Mouse (Mus musculus): ENCODE measurements at regions not wholly inside any gene's neighbourhood (a gene's known extent, or its start where the extent isn't known, plus 50 kb on each side); places are given as distances from the start of the nearest gene placed in this dataset.

DNA sequence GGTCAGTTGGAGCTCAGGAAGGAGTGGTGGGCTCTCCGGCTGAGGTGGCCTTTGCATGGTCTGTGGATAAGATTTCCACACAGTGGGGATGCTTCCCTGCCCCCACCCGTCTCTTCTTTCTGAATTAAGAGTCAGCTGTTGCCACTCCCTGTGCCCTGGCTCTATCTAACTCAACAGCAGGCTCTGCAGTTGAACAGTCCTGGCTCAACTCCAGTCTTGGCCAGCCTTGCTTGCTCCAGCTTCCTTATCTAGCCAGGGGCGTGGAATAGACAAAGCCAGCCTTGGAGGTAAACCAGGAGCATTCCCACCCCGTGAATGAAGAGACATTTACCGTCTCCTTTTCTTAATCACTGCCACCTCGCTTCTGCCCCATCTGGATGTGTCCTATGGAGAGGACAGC, 89.7 kb downstream of the Mn1 start:
- peak; percentile 63 for DNase-seq

DNA sequence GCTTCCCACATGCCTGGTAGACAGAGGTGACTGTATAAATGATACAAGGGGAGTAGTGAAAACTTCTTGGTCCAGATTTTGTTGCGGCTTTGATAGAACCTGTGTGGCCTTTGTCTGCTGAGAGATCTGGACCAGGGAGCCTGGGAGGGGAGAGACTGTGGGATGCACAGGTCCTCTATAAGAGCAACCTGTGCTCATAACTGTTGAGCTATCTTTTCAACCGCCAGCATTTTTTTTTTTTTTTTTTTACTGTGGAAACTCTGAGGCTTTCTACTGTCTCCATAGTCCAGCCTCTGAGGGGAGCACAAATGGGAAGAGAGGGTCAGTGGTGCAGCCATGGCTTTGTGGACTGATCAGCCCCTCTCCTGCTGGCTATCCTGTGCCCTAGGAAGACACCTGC, 90.2 kb downstream of the Mn1 start:
- no peak for DNase-seq

DNA sequence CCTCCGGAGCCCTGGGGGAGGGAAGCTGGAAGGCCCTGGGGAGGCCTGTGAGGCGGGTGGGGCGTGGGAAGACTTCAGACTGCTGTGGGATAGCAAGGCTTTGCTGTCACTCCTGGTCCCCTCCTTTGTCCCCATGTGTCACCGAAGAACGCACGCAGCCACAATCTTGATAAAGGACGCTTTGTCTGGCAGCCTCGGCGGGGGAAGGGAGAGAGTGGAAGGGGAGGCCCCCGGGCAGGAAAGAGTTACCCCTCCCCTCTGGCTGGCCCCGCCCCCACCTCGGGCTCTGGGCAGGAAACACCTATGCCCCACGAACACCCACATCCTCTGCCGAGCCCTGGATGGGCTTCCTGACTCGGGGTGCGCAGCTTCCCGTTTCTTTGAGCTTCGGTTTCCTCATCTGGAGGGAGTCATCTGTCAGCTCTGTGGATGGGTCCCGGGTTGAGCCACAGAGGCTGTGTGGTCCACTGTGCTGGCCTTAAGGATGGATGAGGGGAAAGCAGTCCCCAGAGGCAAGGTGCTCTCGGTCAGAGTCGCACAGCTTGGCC, 91.9 kb downstream of the Mn1 start:
- DNase-seq: peak; percentile 84

DNA sequence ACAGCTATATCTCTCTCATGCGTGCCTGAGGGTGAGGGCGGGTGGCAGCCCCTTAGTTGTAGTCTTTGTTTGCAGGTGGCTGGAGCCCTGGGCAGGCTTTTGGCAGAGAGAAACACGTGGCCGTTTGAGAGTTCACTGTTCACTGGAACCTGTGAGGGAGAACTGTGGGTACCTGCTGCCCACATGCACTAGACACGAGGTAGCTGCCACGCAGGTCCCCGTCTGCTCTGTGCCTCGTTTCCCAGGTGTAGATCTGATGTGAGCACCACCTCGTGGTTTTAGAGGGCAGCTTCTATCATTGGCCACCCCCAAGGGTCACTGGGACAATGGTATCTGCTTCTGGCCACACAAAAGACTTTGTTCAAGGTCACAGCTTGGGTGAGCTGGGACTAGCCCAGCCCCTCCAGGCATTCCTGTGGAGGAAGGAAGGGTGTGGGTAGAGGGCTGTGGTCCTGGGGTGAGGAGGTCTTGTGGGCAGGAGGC, 92.5 kb downstream of the Mn1 start:
- DNase-seq: peak; percentile 14

DNA sequence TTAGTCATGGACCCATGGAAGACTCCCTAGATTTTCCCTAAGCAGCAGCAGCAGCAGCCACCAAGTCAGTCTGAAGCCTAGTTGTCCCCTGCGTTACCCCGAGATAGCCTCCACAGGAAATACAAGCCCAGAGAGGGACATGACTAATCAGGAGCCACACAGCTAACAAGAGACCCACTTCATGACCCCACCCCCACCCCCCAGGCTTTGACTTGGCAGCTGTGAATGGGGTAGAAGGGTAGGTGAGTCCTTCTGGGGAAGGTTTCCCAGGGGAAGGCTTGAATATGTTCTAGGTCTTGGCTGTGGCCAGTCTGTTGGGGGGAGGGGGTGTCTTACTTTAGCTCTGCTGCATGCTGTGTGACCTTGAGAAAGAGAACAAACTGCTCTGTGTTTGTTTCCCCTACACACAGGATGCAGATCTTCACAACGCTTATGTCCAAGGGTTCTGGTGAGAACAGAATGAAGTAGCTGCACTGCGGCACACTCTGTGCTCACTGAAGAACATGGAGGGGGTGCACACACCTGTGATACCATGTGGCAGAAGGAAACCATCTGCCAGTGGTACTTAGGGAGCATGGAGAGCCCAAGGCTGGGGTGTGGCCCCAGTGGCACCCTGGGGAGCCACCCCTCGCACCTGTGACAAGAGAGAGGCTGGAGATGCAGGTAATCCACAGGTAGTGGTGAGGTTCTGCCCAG, 93.2 kb downstream of the Mn1 start:
- DNase-seq: no peak

DNA sequence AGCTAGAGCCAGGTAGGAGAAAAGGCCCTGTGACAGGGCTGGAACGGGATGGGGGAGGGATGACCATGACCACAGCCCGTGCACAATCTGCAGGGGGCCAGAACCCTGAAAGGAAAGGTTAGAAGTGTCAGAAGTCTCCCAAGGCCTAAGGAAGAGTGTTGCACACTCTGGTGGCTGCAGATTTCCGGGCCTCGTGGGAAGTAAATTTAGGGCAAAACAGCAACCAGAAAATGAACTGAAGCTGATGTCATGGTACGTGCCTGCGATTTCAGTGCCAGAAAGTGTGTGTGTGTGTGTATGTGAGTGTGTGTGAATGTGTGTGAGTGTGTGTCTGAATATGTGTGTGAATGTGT, 93.7 kb downstream of the Mn1 start:
- DNase-seq: no peak

DNA sequence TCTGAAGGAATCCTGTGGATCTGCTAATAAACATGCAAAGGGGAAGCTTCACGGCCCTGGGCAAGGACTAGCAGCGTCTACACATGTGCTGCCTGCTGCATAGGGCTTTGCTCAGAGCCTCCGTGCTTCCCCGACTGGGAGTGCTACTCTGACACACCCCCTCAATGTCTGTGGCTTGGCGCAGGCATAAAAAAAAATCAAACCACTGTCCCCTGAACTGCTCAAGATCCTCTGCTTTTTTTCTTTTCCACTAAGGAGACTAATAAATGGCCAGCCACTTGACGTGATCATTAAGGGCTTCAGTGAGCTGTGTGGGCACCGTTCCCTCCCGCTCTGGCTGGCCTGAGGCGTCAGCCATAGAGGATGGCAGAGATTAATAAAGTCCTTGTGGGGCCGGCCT, 94.8 kb downstream of the Mn1 start:
- peak; percentile 19 for DNase-seq

DNA sequence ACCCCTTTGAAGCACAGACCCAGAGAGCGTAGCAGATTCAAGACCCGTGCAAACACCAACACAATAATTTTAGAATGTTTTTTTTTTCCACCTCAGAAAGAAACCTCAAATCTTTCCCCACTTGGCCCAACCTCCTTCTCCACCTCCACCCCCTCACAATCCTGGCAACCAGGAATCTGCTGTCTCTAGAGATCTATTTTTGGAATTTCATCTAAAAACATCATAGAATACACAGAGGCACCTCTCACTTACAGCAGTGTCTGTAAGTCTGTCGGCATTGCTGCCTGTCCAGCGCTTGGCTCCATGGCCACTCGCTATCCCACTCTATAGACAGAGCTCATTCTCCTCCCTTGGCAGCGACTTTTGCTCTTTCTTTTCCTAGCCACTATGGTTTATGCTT, 96.8 kb downstream of the Mn1 start:
- DNase-seq: no peak

DNA sequence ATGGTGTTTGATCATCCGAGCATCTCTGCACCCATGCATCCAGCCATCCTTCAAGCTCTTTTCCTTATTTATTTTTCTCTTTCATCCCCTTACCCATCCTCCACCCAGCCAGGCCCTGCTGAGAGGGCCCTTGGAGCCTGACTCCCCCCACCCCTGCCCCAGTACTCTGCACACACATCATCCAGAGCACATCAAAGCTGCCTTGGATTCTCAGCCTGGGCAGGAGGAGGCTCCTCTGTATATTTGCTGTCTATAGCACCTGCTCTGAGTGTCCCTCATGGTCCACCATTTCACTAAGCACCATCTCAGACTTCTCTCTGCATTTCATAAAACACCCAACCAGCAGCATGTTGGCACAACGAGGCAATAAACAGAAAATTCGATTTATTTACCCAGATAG, 101.9 kb downstream of the Mn1 start:
- DNase-seq: no peak

DNA sequence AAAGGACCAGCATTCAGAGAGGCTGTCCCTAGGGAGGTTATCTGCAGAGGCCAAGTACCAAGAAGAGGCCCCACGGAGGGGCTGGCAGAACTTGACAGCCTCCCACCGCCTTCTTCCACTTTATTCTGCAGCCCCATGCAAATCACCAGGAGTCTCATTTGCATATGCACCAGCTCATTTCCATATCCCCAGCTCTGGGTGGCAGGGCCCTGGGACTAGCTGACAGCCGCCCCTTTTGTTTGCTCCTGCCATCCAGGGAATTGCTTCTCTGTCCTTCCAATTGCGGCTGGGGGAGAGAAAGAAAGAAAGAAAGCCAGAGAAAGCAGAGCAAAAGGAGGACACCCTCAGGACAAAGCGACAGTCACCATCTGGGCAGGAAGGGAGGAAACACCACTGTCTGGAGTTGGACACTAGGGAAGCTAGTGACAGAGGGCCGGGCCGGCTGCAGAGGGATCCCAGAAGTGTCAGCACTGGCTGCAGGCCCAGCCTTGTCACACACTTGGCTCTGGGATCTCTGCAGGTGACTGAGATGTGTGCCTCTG, 102.4 kb downstream of the Mn1 start:
- peak; percentile 63 for DNase-seq

DNA sequence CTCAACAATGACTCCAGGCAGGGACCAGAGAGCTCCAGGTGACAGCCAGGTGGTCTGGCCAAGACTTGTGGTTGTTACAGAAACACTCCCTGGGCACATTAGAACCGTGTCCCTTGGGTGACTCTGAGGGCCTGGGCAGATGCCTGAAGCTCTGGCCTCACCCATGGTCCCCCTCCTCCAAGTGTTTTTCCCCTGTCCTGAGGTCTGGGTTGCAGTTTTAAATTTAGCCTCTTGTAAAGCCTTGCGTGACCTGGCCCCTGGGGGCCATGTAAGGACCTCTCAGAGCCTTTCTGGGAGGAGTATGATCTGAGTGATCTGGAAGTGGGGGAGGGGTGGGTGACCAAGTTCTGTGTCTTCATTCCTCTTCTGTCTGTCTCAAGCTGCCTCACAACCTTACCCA, 104.7 kb downstream of the Mn1 start:
- DNase-seq: no peak

DNA sequence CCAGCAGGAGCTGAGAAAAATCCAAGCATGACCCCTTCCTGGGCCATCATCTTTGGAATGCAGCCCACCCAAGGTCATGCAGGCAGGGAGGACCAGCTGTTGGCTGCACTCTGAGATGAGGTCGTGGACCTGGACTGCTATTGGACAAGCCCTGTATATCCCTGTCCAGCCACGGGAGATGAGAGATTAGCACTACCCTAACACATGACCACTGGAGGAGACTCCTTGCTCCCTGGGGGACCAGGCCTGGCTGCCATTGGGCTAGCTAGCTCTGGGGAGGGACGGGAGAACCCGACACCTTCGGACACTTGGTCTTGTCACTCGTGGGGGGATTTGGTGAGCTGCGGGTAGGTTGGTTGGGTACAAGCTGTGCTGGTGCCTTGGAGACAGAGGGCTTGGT, 105.4 kb downstream of the Mn1 start:
- no peak for DNase-seq

DNA sequence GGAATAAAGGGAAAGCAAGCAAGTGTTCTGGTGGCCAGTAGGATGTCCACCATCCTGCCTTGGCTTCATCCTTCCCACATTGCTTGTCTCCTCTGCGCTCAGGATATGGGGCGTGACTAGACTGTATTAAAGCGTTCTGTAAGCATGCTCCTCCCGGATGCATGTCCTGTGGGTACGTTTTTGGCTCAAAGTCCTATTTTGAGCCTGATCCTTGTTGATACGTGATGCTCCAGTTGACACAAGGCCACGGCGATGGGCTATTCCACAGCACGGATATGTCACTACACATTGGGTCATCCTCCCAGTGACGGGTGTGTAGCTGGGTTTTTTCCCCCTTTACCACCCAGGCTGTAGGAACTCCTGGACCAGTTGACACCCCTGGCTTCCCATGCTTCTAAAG, 110.6 kb downstream of the Mn1 start:
- no peak for DNase-seq

DNA sequence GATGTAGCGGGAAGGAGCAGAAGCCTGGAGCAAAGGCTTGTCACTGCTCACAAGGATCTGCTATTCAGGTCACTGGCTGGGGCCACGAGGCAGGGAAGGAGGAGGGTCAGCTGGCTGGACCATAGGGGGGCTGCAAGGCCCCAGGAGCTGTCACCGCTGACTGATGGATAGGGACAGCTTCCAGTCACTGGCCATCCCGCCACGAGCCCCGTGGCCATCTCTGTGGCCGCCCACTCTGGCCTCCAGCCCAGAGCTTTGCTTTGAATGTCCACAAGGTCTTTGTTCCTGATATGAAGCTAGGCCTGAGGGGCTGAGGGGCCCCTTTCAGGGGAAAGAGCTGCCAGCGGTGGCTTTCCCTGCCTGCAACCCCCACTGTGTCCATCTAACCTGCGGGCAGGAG, 111.9 kb downstream of the Mn1 start:
- peak; percentile 15 for DNase-seq

DNA sequence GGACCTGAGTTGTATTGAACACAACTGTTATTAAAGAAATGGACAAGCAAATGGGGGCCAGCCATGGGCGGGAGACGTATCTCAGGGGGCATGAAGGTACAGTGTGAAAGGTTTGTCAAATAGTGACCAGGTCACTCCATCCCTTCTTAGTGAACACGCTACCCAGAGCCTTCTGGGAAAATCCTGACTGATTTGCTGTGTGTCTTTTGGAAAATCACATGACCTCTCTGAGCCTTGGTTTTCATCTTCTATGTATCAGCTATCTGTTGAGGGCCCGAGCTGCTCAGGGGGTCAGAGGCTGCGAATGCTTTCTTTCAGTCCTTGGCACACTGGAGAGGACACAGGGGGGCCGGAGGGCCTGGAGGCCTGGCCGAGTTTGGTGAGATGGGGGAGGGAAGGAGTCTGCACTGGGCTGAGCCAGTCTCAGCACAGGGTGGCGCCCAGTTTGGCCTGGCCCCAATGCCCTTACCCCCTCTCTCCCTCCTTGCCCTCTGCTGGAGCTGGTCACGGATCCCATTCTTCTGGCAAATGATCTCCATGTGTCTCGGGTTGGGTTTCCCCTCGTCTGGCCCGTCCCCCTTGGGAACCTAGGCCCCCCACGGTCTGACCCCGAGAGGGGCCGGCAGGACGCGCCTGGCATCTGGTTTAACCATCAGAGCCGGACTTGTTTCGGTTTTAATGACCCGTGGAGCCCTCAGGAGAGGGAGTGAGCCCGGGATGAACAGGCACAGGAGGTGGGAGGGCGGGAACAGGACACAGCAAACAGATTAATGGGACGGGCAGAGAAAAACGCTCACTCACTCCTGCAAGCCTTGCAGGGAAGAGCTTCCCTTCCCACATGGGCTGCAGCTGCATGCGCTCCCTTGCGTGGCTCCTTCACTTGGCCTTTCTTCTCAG, 113.7 kb downstream of the Mn1 start:
- DNase-seq: peak; percentile 17

DNA sequence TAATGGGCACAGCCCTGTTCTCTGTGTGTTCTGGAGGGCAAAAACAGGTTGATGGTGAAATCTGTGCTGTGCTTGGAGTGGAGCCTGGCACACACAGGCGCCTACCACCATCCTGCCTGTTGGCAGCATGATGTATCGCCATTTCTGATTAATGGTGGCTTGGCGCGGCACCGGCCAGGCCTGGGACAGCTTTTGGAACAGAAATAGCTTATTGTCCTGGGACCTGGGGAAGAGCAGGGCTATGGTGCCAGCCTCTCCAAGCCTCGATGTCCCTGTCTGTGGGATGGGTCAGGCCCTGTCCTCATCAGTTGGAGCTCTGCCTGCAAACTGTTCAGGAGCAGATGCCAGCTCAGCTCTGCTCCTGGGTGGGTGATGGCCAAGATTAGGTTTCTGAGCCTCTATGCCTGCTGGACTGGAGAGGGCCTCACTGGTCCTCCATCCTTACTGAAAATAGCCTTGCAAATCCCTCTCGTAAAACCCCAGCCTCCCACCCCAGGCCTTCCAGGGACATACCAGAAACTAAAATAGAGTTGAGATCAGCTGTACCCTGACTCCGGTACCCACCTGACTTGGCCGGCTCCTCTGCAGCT, 115.4 kb downstream of the Mn1 start:
- no peak for DNase-seq

DNA sequence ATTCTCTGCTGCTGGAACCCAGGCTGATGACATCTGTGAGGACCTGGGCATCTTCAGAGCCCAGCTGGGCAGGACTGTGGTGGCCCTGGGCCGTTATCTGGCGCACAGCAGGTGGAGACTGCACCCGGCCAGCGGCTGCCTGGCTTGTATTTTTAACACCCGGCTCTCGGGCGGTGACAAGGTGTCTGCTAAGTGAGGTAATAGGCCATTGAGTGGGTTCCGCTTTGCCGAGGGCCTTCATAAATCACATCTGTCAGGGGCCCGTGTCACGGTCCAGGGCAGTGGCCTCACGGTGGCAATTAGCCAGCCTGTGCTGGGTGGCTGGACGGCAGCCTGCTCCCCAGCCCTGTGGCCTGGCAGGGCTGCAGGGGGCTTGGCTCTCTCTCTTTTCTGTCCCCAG, 118.8 kb downstream of the Mn1 start:
- DNase-seq: peak; percentile 18

DNA sequence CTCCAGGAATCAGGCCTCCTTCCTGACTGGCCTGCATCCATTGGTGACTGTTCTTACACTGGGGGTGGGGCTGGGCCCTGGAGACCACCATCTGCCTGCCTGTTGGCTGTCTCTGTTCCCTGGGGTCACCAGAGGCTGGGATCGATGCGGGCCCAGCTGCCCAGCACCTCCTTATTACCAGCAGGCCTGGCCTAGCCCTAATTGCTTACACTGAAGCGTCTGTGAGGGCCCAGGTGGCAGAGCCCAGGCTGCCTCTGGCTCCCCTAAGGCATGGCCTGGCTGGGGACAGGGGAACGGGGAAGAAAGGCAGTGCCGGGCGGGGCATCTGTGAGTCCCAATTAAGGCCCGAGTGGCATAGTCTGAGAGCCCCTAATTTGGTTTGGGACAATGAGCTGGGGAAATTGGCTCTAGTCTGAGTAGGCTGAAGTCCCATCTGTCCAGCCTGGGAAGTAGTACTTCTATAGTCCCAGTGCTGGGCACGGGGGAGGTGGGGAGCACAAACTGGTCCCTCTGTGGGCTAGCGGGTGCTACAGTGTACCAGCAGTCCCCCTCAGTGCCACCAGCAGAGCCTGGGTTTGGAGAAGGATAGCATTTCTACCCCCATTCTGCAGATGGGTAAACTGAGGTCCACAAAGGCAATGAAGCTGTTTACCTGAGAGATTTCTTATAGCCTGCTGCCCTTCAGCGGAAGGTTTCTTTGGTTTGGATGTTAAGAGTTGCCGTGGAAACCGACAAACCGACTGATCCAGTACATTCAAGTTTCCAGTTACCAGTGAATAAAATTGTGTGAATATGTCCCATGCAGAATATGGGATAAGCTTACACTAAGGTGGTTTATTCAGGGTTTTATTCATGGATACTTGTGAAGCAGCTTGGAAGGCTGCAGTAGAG, 121.6 kb downstream of the Mn1 start:
- DNase-seq: no peak

DNA sequence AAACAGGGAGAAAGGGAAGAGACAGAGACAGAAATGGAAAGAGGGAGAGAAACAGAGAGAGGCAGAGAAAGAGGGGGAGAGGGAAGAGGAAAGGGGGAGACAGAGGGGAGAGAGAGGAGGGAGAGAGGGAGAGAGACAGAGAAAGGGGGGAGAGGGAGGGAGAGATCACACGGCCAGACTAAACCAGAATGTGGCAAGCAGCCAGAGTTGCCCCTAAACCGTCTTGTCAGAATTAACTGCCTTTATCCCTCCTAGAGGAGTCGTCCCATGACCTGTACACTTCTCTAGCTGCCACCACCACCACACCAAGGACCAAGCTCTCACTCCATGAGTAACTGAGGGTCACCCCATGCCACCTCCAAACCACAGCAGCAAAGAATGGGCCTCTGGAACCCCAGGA, 123.3 kb downstream of the Mn1 start:
- no peak for DNase-seq

DNA sequence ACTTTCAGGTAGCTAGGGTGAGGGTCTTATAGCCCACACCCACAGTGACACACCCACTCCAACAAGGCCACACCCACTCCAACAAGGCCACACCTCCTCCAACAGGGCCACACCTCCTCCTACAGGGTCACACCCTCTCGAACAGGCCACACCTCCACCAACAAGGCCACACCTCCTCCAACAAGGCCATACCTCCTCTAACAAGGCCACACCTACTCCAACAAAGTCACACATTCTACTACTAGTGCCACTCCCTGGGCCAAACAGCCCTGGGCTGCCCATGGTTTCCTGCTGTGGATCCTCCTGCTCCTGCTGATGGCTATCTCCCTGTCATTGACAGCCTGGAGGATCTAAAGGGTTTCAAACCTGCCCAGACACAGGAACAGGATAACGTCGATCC, 124.9 kb downstream of the Mn1 start:
- no peak for DNase-seq

DNA sequence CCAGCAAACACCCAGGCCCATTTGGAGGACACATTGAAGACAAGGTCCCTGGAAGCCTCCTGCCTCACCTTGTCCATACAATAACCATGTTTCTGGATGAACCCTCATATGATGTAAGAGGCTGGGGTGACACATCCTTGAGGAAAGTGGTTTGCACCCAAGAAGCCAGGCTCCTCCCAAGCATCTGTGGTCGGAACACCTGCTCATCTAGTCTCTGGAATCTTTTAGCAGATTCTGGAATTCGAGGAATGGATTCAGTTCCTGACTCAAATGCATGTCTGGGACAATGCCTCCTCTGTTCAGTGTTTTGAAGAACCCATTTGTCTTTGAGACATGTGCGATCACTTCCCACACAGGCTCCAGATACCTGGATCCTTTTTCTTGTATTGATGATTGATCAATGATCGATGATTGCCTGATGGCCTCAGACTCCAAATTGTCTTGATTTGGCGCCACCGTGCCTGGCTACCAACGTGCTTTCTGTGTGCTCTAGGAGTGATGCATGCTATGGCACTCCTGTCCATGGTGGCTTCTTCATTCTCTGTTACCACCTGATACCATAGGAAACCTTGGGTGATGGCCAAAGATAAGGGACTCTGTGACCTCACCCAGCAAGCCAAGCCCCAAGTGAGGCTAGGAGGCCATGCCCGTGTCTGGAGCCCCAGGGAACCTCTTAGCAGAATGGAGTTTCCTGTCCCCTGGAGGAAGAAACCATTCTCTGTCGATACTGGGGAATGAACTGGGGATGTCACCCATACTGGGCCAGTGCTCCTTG, 126.7 kb downstream of the Mn1 start:
- DNase-seq: no peak
